Mouse (Mus musculus) mouse embryonic stem cell (cell line): ENCODE data around the gene Vav3.

ENCODE experiments used
- in situ Hi-C, 2 experiments: fragments of 300-500 bp; cut with MboI; formaldehyde crosslinking; loops; 1 replicate in 1 of 2; 3 replicates in 1 of 2; pipeline ENCODE4 v1.14.3; 2019 to 2020; ENCODE audit warnings: low sequenced_read_pairs in 2 of 2, low pct_unique_long_range_greater_than_20kb in 1 of 2, mixed read lengths in 1 of 2; ENCODE audit not compliant: unreplicated experiment in 1 of 2

Gene Vav3

DNA sequence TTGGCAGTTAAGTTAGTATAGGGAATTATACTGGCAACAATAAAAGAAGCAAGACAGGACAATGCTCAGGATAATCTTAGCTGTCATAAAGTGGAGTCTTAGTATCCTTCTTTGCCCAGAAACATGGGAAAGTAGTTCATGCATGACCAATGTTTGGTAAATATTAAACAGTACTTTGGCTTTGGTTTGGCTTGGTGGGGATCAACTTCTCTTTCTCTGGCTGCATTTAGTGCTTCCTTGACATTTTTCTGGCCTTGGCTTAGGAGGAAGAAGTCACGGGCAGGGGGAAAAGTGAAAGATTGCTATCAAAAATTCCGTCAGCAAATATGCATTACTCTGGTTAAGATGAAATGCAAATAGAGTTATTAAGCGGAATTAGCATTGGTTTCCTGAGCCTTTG is 197.2 kb downstream of the Vav3 start:
- in situ Hi-C loops, result no loop called here

DNA sequence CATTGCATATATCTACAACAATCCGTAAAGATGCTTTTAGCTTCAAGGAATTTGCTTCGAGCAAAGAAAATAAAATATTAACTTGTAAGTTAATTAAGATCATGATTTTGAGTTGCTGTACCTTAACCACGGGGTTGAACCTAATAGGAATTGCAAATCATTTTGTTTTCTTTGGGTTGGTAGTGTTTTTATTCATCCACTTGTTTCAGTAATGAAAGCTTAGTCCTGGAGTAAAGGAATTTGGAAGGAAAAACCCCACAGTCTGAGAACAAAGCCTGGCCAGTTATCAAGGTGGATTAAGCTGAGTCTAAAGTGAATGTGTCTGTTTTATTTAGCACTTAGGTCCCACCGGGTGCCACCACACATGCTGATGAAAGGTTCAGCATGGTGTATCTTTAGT is 199.6 kb downstream of the Vav3 start:
- in situ Hi-C loops, result no loop called here

DNA sequence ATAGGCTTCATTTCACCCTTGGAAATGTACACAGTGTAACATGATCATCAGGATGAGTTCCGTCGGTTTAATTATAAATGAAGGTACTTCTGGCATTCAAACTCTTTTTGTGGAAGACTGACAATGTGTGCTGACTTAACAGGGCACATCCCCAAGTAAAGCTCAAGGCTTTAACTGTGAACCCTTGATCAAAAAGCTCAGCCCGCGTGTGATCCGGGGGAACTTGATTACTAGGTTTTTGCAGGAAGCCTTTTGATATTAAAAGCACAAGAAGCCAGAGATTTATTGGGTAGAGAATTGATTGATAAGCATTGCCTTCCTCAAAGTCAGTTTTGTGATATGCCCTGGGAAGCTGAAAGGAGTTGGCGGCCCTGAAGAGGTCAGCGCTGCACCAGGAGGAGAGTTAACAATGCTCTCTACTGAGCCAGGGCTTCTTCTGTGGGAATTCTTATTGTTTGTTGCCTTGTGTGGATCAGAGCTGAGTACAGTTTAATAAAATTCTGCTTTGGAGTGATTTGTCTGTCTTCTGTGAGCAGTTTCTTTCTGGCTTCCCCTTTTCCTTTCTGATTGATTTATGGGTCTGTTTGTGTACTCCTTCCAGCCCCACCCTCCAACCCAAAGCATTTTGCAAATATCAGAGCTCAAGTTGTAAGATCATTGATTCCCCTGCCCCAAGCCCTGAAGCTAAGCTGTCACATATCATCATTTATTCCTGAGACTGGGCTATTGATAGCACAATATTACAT is 204.2 kb downstream of the Vav3 start:
- in situ Hi-C loops, result no loop called here

DNA sequence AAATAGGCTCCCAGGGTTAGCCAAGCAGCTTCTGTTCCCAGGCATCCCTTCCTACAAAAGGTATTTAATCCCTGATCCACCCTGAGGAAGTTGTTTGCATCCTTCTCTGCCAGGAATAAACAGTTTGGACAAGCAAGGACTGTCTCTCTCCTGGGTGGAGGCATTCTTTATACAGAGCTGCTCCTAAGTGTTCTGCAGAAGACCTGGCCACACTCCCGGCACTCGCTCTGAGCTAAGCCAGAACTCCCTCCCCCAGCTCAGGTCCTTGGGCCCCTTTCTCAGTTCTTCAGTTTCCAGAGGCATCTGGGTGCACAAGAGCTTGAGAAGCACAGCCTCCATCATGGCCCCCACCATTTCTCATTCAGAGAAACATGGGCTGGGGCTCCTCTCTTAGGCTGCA is 216.9 kb downstream of the Vav3 start:
- in situ Hi-C loops, result no loop called here

DNA sequence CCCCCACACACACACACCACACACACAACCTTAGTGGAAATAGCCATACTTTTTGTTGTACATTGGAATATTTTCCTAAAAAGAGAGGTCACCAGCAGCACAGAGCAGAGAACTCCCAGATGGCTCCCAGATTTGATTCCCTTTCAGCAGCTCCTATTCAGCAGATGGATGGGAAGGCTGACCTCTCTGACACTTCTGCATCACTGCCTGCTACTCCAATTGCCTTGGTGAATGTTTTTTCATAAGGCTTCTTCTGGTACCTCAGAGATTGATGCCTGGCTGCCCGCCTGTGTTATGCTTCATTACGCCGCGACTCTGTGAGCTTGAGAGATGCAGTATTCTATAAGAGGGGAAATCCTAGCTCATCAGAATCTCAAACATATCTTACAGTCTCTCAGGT is 220.8 kb downstream of the Vav3 start:
- in situ Hi-C loops, result no loop called here

DNA sequence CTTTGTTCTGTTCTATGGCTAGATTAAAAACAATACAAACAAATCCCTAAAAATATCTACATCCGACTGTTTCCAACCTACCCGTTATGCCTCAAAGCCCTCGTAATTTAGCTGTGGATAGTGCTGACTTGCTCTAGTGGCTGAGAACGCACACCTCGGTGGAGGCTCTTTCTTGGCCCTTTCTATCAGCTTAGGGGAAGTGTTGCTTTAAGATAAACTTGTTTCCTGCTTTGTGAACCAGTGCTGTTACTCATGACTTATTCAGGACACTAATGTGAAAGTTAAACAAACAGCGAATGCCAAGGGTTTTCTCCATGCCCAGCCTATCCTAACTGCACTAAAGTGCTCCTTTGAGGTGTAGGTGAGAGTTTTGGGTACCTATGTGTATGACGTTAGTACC is 221.3 kb downstream of the Vav3 start:
- in situ Hi-C loops, result no loop called here

DNA sequence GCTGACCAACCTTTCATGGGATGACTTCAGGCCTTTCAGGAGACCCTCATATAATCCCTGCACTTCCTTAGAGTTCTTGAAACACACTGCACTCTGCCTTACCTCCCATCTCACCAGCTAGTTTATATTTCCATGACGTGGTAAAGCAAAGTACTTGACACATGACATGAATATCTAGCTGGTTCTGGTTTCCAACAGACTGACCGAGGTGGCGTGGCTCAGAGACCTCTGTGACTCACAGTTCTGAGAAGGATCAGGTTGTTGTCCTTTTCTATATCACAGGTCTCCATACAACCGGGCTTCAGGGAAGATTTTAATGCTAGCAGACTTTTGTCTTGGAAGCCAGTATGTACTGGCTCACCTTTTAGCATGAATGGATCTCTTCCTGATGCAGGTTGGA is 221.8 kb downstream of the Vav3 start:
- in situ Hi-C loops, result no loop called here

DNA sequence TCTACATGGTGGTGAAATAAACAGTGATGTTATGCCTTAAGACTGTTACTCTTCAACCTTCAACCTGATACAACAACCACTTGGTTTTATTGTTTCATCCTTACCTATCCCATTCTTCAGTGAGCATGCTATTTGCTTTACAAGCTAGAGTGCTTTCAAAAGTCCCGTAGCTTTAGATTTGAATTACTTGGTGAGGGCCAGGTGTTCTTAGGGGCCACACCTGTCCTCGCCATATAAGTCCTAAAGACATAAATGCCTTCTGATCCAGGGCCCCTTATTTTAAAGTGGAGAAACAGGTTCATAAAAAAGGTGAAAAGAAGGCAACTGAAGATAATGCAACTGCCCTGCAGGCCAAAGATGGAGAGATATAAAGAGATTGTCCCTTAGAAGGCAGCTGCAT is 224.0 kb downstream of the Vav3 start:
- in situ Hi-C loops, result no loop called here

DNA sequence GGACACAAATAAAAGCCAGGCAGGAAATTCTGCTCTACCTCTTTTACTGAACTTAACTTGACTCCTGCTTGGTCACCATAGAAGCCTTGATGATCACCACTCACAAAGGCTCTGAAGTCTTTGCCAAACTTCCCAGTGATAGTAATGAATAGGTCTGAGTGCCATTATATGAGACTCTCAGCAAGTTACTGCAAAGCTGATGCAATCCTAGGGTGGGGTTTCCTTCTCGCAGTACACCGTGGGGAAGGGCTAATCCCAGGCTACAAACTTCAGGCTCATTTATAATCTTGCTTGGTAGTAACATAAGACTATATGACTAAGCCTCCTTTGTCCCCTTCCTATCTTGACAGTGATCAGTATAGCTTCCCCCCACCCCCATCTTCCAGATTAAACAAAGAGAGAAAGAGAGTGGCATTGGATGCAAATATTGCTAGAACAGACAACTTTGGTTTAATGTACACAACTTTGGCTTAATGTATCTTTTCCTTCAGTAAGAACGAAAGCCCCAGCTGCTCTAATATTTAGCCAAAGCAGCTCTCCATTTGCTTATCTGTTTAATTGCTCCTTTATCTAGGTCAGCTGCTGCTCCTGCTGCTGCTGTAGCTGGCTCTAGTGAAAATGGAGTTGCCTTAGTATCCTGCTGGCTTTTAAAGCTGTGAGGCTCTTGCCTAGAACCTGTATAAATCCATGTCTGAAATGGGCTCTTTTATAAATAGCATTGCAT is 228.3 kb downstream of the Vav3 start:
- in situ Hi-C loops, result no loop called here

DNA sequence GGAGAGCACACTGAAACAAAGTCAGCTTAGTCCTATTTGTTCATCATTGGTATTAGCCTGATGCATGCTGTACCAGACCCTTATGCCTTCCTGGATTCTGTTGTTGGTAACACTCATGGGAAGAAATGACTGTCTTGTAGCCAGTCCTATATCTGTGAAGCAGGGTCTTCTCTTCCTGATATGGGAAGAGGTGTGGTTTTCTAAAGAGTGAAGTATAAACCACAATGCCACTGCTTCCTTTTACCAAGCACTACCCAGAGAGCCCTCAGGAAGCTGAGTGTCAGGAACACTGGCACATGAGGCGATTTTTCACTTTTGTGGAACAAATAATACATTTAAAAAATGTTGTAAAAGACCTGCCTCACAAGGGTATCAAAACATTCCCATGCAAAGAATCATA is 231.0 kb downstream of the Vav3 start:
- in situ Hi-C loops, result no loop called here

DNA sequence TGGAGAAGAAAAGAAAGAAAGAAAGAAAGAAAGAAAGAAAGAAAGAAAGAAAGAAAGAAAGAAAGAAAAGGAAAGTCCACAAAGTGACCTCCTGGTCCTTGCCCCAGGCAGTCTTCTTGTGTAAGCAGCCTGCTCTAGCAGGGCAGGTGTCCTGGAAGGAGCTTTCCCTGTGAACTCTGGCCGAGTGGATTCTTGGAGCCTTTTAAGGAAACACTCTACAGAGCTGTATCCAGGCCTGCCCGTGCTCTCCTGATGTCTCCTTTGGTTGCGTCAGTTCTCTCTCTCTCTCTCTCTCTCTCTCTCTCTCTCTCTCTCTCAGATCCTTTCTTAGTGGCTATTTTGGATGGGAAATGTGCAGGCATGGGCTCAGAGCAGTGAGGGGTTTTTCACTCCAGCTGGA is 232.4 kb downstream of the Vav3 start:
- in situ Hi-C loops, result no loop called here

DNA sequence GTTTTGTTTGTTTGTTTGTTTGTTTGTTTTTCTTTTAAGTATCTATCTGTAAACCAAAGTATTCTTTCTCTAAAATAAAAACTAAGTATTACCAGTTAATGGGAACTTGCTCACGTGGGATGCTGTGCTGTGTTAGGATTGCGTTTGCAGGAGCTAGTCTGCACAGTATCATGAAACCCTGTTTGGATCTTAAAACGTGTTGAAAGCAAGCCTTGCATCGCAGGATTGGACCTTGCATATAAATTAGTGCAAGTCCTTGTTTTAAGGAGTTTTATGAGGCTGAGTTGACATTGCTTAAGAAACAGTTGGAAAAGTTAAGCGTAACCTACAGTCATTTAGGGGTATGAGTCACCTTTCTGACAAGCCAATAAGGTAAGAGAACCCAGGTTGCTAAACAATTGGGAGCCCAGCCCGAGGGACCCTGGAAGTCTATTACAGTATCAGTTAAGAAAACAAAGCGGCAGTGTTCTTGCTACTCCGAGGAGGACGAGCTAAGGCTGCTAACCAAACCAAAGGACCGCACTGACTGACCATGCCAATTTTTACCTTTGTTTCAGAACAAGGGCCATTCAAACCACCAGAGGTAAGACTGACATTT is 233.2 kb downstream of the Vav3 start:
- in situ Hi-C loops, result no loop called here

DNA sequence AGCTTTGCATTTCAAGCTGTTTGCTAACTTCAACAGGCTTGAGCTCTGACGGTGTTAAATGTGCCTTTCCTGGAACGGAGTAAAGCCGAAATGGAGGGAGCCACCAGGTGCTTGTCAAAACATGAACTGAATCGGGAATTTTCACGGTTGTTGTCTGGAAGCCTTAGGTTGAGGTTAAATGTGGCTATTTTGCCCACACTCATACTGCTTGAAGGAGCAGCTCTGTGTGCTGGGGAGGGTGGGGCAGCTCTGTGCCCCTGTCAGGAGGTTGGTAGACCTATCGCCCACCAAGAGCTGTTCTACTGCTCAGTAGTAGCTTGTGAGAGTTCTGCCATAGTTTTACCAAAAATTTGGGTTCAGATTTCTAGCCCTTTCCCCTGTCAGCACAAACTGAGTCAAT is 233.7 kb downstream of the Vav3 start:
- in situ Hi-C loops, result no loop called here

DNA sequence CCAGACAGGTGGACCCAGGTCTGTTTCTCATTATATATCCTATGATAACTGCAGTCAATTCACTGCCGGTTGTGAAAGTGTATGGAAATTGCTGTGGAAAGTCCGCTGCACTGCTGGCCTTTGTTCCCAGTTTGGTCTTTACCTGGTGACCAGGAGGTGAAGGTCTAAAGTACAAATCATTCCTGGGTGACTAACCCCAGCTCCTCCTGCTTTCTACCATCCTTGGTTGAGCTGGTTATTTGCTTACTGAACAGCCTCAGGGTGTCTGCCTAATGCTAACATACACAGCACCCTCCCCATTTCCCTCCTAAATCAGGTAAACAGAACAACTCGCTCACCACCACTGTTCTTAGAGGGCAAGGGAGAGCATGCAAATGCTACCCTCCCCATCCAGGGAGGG is 237.9 kb downstream of the Vav3 start:
- in situ Hi-C loops, result no loop called here

DNA sequence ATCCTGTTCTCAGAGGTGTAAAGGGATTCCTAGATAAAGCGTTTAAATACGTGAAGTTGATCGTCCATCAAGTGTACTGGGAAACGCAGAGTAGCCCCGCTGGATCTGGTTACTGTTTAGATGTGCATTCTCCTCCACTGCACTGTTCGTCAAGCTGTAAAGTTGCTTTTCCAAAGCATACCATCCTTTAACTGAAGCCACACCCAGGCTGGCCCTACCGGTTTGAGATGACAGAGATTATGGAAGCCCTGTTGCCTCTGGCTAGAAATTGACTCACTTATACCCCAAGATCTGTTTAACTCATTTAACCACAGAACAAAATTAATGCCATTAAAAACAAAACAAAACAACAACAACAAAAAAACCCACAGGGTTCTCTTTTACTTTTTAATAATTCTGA is 238.5 kb downstream of the Vav3 start:
- in situ Hi-C loops, result no loop called here

DNA sequence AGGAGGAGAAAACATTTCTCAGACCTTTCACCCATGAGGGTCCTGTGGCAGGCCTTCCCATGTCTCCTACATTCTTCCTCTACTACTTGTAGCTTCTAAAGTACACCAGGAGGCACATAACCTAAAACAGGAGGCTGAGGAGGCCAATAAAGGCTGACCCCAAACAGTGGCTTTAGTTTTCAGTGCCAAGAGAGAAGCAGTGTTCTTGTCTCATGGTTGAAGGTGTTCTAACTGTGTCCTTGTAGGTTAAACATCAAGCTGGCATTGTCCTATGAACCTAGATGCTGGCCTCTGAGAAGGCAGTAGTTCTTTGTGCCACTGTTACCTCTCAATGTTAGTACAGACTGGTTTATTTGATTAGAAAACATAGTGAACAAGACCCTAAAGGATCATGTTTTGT is 245.5 kb downstream of the Vav3 start:
- in situ Hi-C loops, result no loop called here

DNA sequence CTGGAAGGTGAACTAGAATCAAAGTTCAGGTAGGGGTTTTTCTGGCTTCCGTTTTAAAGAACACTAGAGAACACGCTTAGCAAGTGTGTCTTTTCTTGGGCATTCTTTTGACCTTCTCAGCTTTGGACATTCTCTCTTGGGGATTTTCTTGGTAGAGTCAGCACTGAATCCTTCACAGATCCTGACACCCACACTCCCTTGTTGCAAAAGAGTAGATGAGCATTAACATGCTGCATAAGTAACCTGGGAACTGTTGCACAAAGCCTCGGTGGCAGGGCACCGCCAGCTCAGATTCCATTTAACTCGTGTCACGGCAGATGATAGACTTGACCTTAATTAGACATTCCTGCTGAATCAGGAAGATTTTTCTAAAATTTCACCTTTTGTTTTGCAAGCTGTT is 252.5 kb downstream of the Vav3 start:
- in situ Hi-C loops, result no loop called here

DNA sequence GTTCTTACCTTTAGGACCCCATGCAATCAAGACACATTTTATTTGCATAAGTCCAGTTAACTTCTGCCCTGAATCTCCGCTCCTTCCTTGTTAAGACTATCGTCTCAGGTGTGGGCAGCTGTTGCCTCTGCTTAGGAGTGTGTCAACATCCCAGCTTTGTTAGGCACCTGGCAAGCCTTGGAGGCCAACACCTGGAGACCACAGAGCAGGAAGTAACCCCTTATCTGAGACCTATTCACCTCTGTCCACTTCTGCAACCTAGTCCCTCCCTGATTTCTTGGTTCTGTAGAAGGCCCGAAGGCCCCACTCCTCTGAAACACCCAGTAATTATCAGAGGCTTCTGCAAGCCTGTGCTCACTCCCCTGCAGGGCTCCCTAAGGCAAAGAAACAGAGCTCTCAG is 255.6 kb downstream of the Vav3 start:
- in situ Hi-C loops, result no loop called here

DNA sequence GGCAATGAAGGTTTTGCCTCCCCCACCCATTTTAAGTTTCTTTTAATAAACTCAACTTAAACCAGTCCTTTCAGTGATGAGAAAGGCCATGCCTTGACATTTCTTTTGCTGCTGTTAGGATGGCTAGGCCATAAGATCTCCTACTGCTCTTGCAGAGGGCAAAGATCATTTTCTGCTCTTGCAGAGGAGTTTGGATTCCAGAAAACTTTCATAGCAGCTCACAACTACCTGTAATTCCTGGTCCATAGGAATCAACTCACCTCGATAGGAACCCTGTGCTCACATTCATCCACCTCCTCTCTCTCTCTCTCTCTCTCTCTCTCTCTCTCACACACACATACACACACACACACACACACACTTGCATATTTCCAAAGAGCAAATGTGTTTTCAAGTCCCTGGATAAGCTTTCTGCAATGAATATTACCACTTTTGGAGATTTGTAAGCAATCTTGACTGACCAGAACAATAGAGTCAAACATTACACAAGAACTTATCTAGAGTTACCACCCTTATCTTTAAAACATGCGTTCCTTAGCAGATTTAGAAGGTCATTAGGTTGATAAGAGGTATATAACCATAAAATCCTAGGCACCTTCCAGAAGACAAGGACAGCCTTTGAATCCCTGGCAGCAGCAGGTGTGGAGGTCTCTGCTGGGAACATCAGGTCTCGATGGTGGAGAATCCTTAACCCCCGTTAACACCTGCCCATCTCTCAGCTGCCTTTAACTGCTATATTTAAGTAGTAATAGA is 260.4 kb downstream of the Vav3 start:
- in situ Hi-C loops, result no loop called here
